Mouse (Mus musculus) thymus, adult 2 months (tissue): ENCODE measurements at regions not wholly inside any gene's neighbourhood (a gene's known extent, or its start where the extent isn't known, plus 50 kb on each side); places are given as distances from the start of the nearest gene placed in this dataset.

Experiments
- CTCF ChIP-seq: fragments of 200-500 bp; IDR thresholded peaks from 2 replicates; pipeline ENCODE4 v1.5.1; 2012; ENCODE audit warnings: mild to moderate bottlenecking, control low read depth, low read length, moderate library complexity, borderline replicate concordance; ENCODE audit not compliant: control insufficient read depth, poor library complexity, insufficient read depth; ENCODE audit errors: extremely low read depth
- POLR2A ChIP-seq: fragments of 200-500 bp; IDR thresholded peaks from 2 replicates; pipeline ENCODE4 v1.6.1; 2012; ENCODE audit warnings: mild to moderate bottlenecking, low read length, control low read depth, moderate library complexity; ENCODE audit not compliant: control insufficient read depth, poor library complexity, insufficient read depth; ENCODE audit errors: extremely low read depth

GRCm38 (mm10) chr12:91965937-91966336 is 117.0 kb upstream of the Sel1l start:
- TF ChIP-seq CTCF (no peak), POLR2A (no peak)
